Mouse (Mus musculus) liver, embryonic 12.5 days (tissue): ENCODE data around the gene Cep70. TPM values are rescaled to one million over a fixed set of nuclear protein-coding genes. Genes with fewer than 3 reads are reported as not detected.

Source experiments
- ATAC-seq: fragments of 200-750 bp; cut with Nextera tagmentation; 2 replicates; pipeline ENCODE4 v1.8.0; 2017; ENCODE audit warnings: moderate number of reproducible peaks, mild to moderate bottlenecking, moderate library complexity
- H3K27ac ChIP-seq: fragments of 300-500 bp; sonication (generic); 2 replicates; pipeline ENCODE4 v1.5.1; 2016; ENCODE audit warnings: mild to moderate bottlenecking
- H3K27me3 ChIP-seq: fragments of 300-500 bp; sonication (generic); replicated peaks from 2 replicates; pipeline ENCODE4 v1.6.1; 2016; ENCODE audit warnings: mild to moderate bottlenecking, moderate library complexity
- H3K36me3 ChIP-seq: fragments of 300-500 bp; sonication (generic); 2 replicates; pipeline ENCODE4 v1.6.1; 2016; ENCODE audit warnings: mild to moderate bottlenecking, moderate library complexity
- H3K4me1 ChIP-seq: fragments of 300-500 bp; sonication (generic); 2 replicates; pipeline ENCODE4 v1.6.1; 2016
- H3K4me2 ChIP-seq: fragments of 300-500 bp; sonication (generic); 2 replicates; pipeline ENCODE4 v1.6.1; 2016; ENCODE audit warnings: mild to moderate bottlenecking, moderate library complexity
- H3K4me3 ChIP-seq: fragments of 300-500 bp; sonication (generic); 2 replicates; pipeline ENCODE4 v1.5.1; 2016; ENCODE audit warnings: mild to moderate bottlenecking, moderate library complexity
- H3K9ac ChIP-seq: fragments of 300-500 bp; sonication (generic); 2 replicates; pipeline ENCODE4 v1.6.1; 2016; ENCODE audit warnings: mild to moderate bottlenecking, moderate library complexity
- H3K9me3 ChIP-seq: fragments of 300-500 bp; sonication (generic); replicated peaks from 2 replicates; pipeline ENCODE4 v1.6.1; 2016; ENCODE audit warnings: mild to moderate bottlenecking, moderate library complexity
- WGBS: fragments of 180-500 bp; shearing (Covaris S2); methylation state at CpG from one replicate; pipeline ENCODE4 v1.1.7; 2016; ENCODE audit not compliant: insufficient replicate concordance; 5-methylcytosine and 5-hydroxymethylcytosine counted together
- polyA plus RNA-seq: library from polyadenylated mRNA; unstranded; fragments of >200 nt; fragmentation: Nextera tagmentation; extraction: Ambion mirVana; gene quantifications from 2 replicates; pipeline ENCODE4 v1.2.1, GENCODE M21; 2016

The Cep70 gene
- polyA plus RNA-seq, 1 experiment from 2014 or later = 41.7 TPM

- 66% methylated on average over 7 of the region's 7 CpGs for WGBS
- Histone ChIP-seq H3K9me3 (no peaks in the 10 kb centered on the region), H3K27me3 (no peaks in the 10 kb centered on the region), H3K4me2 (no peak overlapping the region), H3K27ac (no peak overlapping the region), H3K4me3 (no peak overlapping the region), H3K9ac (no peak overlapping the region), H3K4me1 (no peaks in the 10 kb centered on the region), H3K36me3 (no peaks in the 10 kb centered on the region)
- no peak for ATAC-seq
Measured at GRCm38 (mm10) chr9:99325208-99325929, 82.2 kb downstream of the Cep70 start.

- Histone ChIP-seq H3K27ac (no peak overlapping the region), H3K36me3 (no peaks in the 10 kb centered on the region), H3K9ac (no peak overlapping the region), H3K27me3 (no peaks in the 10 kb centered on the region), H3K9me3 (no peaks in the 10 kb centered on the region), H3K4me1 (no peaks in the 10 kb centered on the region), H3K4me2 (no peak overlapping the region), H3K4me3 (no peak overlapping the region)
- no peak for ATAC-seq
- WGBS = 45% methylated on average over 4 of the region's 4 CpGs
Measured at GRCm38 (mm10) chr9:99325961-99326360, 82.8 kb downstream of the Cep70 start.

- Histone ChIP-seq H3K27ac (no peak overlapping the region), H3K9me3 (no peaks in the 10 kb centered on the region), H3K4me3 (no peak overlapping the region), H3K9ac (no peak overlapping the region), H3K36me3 (no peaks in the 10 kb centered on the region), H3K27me3 (no peaks in the 10 kb centered on the region), H3K4me1 (no peaks in the 10 kb centered on the region), H3K4me2 (no peak overlapping the region)
- no peak for ATAC-seq
- WGBS = 59% methylated on average over 4 of the region's 4 CpGs
Measured at GRCm38 (mm10) chr9:99326881-99327280, 83.7 kb downstream of the Cep70 start.

- H3K27ac ChIP-seq = no peak overlapping the region
- H3K9ac ChIP-seq = no peak overlapping the region
- no peak overlapping the region for H3K4me3 ChIP-seq
- H3K27me3 ChIP-seq = no peaks in the 10 kb centered on the region
- H3K36me3 ChIP-seq = no peaks in the 10 kb centered on the region
- no peak overlapping the region for H3K4me2 ChIP-seq
- no peaks in the 10 kb centered on the region for H3K9me3 ChIP-seq
- no peak for ATAC-seq
- WGBS = 65% methylated on average over 4 of the region's 4 CpGs
- peaks cover under 1% of the 10 kb centered on the region; the same call in 1 of the 2 replicates for H3K4me1 ChIP-seq
Measured at GRCm38 (mm10) chr9:99336538-99336937, 93.4 kb downstream of the Cep70 start.

GRCm38 (mm10) chr9:99338293-99338692 is 95.1 kb downstream of the Cep70 start:
- H3K9ac ChIP-seq = no peak overlapping the region
- H3K4me2 ChIP-seq = no peak overlapping the region
- no peak for ATAC-seq
- H3K9me3 ChIP-seq = no peaks in the 10 kb centered on the region
- no peaks in the 10 kb centered on the region for H3K27me3 ChIP-seq
- H3K27ac ChIP-seq = no peak overlapping the region
- WGBS = 72% methylated on average over 1 of the region's 1 CpGs
- H3K4me1 ChIP-seq = peaks cover 4% of the 10 kb centered on the region; the same call in 1 of the 2 replicates
- no peaks in the 10 kb centered on the region for H3K36me3 ChIP-seq
- H3K4me3 ChIP-seq = no peak overlapping the region

- no peaks in the 10 kb centered on the region for H3K9me3 ChIP-seq
- WGBS = 67% methylated on average over 1 of the region's 1 CpGs
Measured at GRCm38 (mm10) chr9:99339182-99339581, 96.0 kb downstream of the Cep70 start.

GRCm38 (mm10) chr9:99340126-99340525 is 97.0 kb downstream of the Cep70 start:
- Histone ChIP-seq H3K9me3 (no peaks in the 10 kb centered on the region), H3K27me3 (no peaks in the 10 kb centered on the region), H3K36me3 (no peaks in the 10 kb centered on the region), H3K4me3 (no peak overlapping the region), H3K4me2 (no peak overlapping the region), H3K4me1 (peaks cover 6% of the 10 kb centered on the region; the same call in 1 of the 2 replicates), H3K27ac (no peak overlapping the region), H3K9ac (no peak overlapping the region)
- 80% methylated on average over 12 of the region's 12 CpGs for WGBS
- no peak for ATAC-seq

More at GRCm38 (mm10) chr9:99339182-99339581, 96.0 kb downstream of the Cep70 start:
- no peak for ATAC-seq
- Histone ChIP-seq H3K36me3 (no peaks in the 10 kb centered on the region), H3K27me3 (no peaks in the 10 kb centered on the region), H3K4me2 (no peak overlapping the region), H3K4me1 (peaks cover 4% of the 10 kb centered on the region; the same call in 1 of the 2 replicates), H3K4me3 (no peak overlapping the region), H3K27ac (no peak overlapping the region), H3K9ac (no peak overlapping the region)

GRCm38 (mm10) chr9:99341600-99341999 is 98.4 kb downstream of the Cep70 start:
- Histone ChIP-seq H3K4me1 (peaks cover 15% of the 10 kb centered on the region), H3K9me3 (no peaks in the 10 kb centered on the region), H3K27me3 (no peaks in the 10 kb centered on the region), H3K4me3 (no peak overlapping the region), H3K27ac (no peak overlapping the region), H3K36me3 (no peaks in the 10 kb centered on the region), H3K9ac (no peak overlapping the region), H3K4me2 (no peak overlapping the region)
- no peak for ATAC-seq
- WGBS = 16% methylated on average over 3 of the region's 3 CpGs

GRCm38 (mm10) chr9:99345351-99345792 is 102.2 kb downstream of the Cep70 start:
- H3K4me3 ChIP-seq = no peak overlapping the region
- WGBS = 49% methylated on average over 4 of the region's 4 CpGs
- H3K27me3 ChIP-seq = no peaks in the 10 kb centered on the region
- H3K9me3 ChIP-seq = no peaks in the 10 kb centered on the region
- no peak overlapping the region for H3K9ac ChIP-seq
- peaks cover 15% of the 10 kb centered on the region for H3K4me1 ChIP-seq
- no peaks in the 10 kb centered on the region for H3K36me3 ChIP-seq
- no peak for ATAC-seq
- no peak overlapping the region for H3K4me2 ChIP-seq
- no peak overlapping the region for H3K27ac ChIP-seq

Other genes with a start within 250 kb of the Cep70 start
- not detected in 2 replicates for gene Gm1123, start 207.7 kb upstream of the Cep70 start, polyA plus RNA-seq
- gene Pik3cb, start 102.7 kb upstream of the Cep70 start, polyA plus RNA-seq = 4.8 and 5.1 TPM in 2 replicates
- not detected in 2 replicates for gene Faiml, start 6.1 kb upstream of the Cep70 start, polyA plus RNA-seq
- gene Esyt3, start 115.2 kb downstream of the Cep70 start, polyA plus RNA-seq = 0.04 and 0.08 TPM in 2 replicates
- gene Mras, start 194.0 kb downstream of the Cep70 start, polyA plus RNA-seq = 3.1 and 5.2 TPM in 2 replicates
- not detected in 2 replicates for gene Nme9, start 208.1 kb downstream of the Cep70 start, polyA plus RNA-seq